Mouse (Mus musculus) liver, embryonic 16.5 days (tissue): ENCODE measurements at regions not wholly inside any gene's neighbourhood (a gene's known extent, or its start where the extent isn't known, plus 50 kb on each side); places are given as distances from the start of the nearest gene placed in this dataset.
A peak's percentile ranks its signal among the peaks of the same experiment; 100 is the strongest.

Source experiments
- ATAC-seq: fragments of 200-750 bp; cut with Nextera tagmentation; 2 replicates; pipeline ENCODE4 v1.8.0; 2017; ENCODE audit warnings: low read depth, mild to moderate bottlenecking, moderate number of reproducible peaks, moderate library complexity
- H3K27ac ChIP-seq: fragments of 300-500 bp; sonication (generic); 2 replicates; pipeline ENCODE4 v1.5.1; 2014; ENCODE audit warnings: mild to moderate bottlenecking, low read length
- H3K27me3 ChIP-seq: fragments of 300-500 bp; sonication (generic); 2 replicates; pipeline ENCODE4 v1.6.1; 2014; ENCODE audit warnings: low read depth, low read length, mixed read lengths; ENCODE audit not compliant: control insufficient read depth, insufficient read depth
- H3K36me3 ChIP-seq: fragments of 300-500 bp; sonication (generic); 2 replicates; pipeline ENCODE4 v1.6.1; 2014; ENCODE audit warnings: mild to moderate bottlenecking; ENCODE audit not compliant: control insufficient read depth, insufficient read depth
- H3K4me1 ChIP-seq: fragments of 300-500 bp; sonication (generic); 2 replicates; pipeline ENCODE4 v1.6.1; 2014; ENCODE audit warnings: low read depth, low read length, mixed read lengths; ENCODE audit not compliant: control insufficient read depth
- H3K4me2 ChIP-seq: fragments of 300-500 bp; sonication (generic); 2 replicates; pipeline ENCODE4 v1.6.1; 2014; ENCODE audit warnings: low read depth, low read length, mixed read lengths
- H3K4me3 ChIP-seq: fragments of 300-500 bp; sonication (generic); 2 replicates; pipeline ENCODE4 v1.5.1; 2014; ENCODE audit warnings: low read depth, mild to moderate bottlenecking, low read length
- H3K9ac ChIP-seq: fragments of 300-500 bp; sonication (generic); 2 replicates; pipeline ENCODE4 v1.6.1; 2014; ENCODE audit warnings: low read depth, low read length
- H3K9me3 ChIP-seq: fragments of 300-500 bp; sonication (generic); replicated peaks from 2 replicates; pipeline ENCODE4 v1.6.1; 2016; ENCODE audit warnings: low read length; ENCODE audit not compliant: control insufficient read depth
- WGBS: fragments of 180-500 bp; shearing (Covaris S2); extraction: QIAGEN DNeasy Blood & Tissue Kit; methylation state at CpG from one replicate; pipeline ENCODE4 v1.1.7; 2014; ENCODE audit not compliant: insufficient replicate concordance; 5-methylcytosine and 5-hydroxymethylcytosine counted together

DNA sequence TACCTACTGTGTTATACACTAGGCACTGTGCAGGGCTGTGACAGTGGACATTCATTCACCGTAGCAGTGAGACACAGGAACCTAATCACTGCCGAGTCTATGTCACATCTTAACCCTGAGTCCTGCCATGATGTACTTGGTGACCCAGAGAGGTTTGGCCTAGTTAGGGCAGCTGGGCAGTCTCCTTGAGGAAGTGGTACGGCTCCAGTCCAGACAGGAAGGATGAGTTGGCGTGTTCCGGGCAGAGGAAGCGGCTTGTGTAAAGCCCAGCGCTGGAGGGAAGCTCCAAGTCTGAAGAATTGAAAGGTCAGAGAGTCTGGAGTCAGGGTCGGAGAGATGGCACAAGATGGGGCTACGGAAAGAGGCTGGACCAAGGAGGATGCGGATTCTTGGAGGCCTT lies 99.4 kb upstream of the Smim15 start:
- Histone ChIP-seq H3K4me1 (no peaks in the 10 kb centered on the region), H3K9me3 (no peaks in the 10 kb centered on the region), H3K27me3 (no peaks in the 10 kb centered on the region), H3K4me2 (no peak overlapping the region), H3K36me3 (no peaks in the 10 kb centered on the region), H3K9ac (no peak overlapping the region), H3K27ac (no peak overlapping the region), H3K4me3 (no peak overlapping the region)
- 35% methylated on average over 10 of the region's 10 CpGs for WGBS
- peak; percentile 45; the same call in 1 of the 2 replicates for ATAC-seq

DNA sequence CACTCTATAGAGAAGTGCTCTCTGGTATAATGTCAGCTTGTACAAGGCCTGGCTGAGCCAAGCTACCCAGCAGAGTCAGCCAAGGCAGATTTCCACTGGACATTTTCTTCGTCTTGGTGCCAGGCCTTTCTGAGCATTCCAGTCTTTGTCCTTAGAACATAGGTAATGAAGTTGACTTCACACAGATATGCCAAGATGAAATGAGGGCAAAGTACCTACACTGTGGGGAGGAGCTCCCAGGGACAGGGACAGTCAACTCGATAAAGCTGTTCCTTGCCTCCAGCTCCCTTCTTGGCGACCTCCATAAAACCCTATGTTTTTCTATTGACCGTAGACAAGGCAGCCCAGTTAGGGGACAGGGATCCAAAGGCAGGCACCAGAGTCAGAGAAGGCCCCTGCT lies 101.3 kb upstream of the Smim15 start:
- no peak overlapping the region for H3K9ac ChIP-seq
- WGBS = 75% methylated on average over 4 of the region's 4 CpGs
- no peak overlapping the region for H3K4me3 ChIP-seq
- H3K27ac ChIP-seq = no peak overlapping the region
- no peaks in the 10 kb centered on the region for H3K9me3 ChIP-seq
- H3K27me3 ChIP-seq = no peaks in the 10 kb centered on the region
- H3K4me2 ChIP-seq = no peak overlapping the region
- H3K4me1 ChIP-seq = no peaks in the 10 kb centered on the region
- no peak for ATAC-seq
- H3K36me3 ChIP-seq = no peaks in the 10 kb centered on the region

DNA sequence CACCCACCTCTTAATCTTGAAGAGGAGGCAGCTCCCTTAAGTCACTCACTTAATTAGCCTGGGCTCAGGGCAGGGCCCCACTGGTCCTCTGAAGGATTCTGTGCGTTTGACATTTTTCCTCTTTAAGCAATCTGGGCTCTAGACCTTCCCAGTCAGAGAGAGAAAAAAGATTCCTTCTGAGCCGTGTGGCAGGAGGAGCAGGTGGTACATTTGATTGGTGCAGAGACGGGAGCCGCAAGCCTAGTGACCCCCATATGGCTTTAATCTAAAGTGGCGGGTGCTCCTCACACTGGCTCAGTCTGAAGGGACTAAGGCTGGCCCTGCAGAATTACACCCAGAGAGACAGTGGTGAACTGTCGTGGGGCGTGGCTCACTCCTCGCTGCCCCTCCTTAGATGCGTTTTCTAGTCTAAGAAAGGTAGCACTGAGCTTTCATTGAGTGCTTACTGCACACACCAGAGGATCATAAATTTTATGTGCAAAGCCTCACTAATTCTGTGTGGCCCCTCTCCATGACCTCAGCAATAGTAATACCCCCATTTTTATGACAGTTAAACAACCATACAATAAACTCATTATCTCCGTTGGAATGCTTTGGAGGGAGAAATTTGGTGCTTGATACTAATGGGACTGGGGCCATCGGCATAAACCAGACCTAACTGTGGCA lies 101.8 kb upstream of the Smim15 start:
- no peak for ATAC-seq
- no peaks in the 10 kb centered on the region for H3K4me1 ChIP-seq
- H3K4me2 ChIP-seq = no peak overlapping the region
- no peak overlapping the region for H3K4me3 ChIP-seq
- 69% methylated on average over 11 of the region's 11 CpGs for WGBS
- no peak overlapping the region for H3K27ac ChIP-seq
- H3K36me3 ChIP-seq = no peaks in the 10 kb centered on the region
- H3K9ac ChIP-seq = no peak overlapping the region
- H3K27me3 ChIP-seq = no peaks in the 10 kb centered on the region
- H3K9me3 ChIP-seq = no peaks in the 10 kb centered on the region

DNA sequence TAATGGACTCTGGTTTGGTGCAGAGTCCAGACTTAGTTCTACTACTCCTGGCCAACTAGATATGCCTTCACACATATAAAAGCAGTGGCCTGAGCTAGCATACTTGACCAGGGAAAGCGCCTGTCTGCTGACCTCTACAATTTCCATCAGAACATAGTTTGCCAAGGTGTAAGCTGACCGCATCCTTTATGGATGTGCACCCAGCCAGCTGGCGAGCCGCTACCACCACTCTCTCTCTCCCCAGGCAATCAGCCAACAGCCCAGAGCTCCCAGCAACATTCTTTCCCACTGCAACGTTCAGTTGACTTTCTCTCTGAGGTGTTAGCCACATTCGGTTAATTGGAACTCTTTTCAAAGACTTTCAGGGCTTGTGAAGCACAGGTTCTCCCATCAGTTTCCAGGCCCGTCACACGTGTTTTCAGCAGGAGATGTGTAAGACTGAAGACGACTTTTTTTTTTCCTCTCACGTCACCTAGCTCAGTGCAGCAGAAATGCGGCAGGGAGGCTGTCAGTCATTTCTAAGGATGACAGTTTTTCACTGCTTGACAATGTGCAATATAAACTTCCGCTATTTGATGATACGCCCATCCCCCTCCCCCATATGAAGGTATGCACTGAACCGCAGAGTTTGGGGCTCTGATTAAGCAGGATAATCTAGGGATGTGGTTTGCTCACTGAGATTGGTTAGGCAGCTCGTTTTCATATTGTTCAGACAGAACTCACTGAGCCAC lies 104.2 kb upstream of the Smim15 start:
- no peaks in the 10 kb centered on the region for H3K27me3 ChIP-seq
- no peak overlapping the region for H3K27ac ChIP-seq
- no peak for ATAC-seq
- no peaks in the 10 kb centered on the region for H3K4me1 ChIP-seq
- no peaks in the 10 kb centered on the region for H3K36me3 ChIP-seq
- no peak overlapping the region for H3K4me2 ChIP-seq
- WGBS = 54% methylated on average over 15 of the region's 15 CpGs
- H3K9ac ChIP-seq = no peak overlapping the region
- H3K4me3 ChIP-seq = no peak overlapping the region
- no peaks in the 10 kb centered on the region for H3K9me3 ChIP-seq

DNA sequence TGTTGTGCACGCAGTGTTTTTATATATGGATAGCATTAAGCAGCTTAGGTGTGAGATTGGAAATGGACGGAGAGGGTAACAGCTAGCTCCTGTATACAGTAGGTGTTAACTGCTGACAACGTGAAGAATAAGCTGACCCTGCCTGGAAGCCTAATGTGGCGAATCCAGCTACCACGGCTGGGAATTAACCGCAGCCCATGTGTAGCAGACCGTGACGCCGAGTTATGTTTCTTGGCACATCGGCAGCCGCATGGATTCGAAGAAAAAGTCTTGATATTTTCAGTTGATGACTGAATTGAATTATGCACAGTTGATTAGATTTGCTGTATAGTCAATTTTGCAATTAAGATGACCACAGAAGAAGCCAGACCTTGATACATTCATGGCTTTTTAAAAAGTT lies 108.6 kb upstream of the Smim15 start:
- Histone ChIP-seq H3K9me3 (no peaks in the 10 kb centered on the region), H3K4me1 (no peaks in the 10 kb centered on the region), H3K27me3 (no peaks in the 10 kb centered on the region), H3K36me3 (no peaks in the 10 kb centered on the region), H3K4me3 (no peak overlapping the region), H3K27ac (no peak overlapping the region), H3K9ac (no peak overlapping the region), H3K4me2 (no peak overlapping the region)
- WGBS = 80% methylated on average over 12 of the region's 12 CpGs
- no peak for ATAC-seq

DNA sequence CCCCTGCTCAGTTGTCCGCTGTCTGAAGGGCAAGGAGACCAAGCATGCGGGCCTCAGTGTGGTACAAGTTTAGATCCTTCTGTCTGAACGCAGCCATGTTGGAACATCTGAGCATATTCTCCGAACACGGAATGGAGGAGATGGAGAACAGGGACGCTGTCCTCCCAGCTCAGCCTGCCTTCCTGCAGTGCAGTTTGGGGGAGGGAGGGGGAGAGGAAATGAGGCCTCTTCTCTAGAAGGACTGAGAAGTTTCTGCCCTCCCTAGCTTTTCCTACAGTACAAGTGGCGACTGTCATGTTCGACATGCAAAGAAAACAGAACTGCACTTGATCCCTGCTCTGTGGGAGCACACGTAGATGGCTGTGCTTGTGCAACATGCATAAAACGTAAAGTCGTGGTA lies 109.6 kb upstream of the Smim15 start:
- H3K27ac ChIP-seq = no peak overlapping the region
- ATAC-seq = peak; percentile 27; the same call in 1 of the 2 replicates
- 24% methylated on average over 11 of the region's 11 CpGs for WGBS

DNA sequence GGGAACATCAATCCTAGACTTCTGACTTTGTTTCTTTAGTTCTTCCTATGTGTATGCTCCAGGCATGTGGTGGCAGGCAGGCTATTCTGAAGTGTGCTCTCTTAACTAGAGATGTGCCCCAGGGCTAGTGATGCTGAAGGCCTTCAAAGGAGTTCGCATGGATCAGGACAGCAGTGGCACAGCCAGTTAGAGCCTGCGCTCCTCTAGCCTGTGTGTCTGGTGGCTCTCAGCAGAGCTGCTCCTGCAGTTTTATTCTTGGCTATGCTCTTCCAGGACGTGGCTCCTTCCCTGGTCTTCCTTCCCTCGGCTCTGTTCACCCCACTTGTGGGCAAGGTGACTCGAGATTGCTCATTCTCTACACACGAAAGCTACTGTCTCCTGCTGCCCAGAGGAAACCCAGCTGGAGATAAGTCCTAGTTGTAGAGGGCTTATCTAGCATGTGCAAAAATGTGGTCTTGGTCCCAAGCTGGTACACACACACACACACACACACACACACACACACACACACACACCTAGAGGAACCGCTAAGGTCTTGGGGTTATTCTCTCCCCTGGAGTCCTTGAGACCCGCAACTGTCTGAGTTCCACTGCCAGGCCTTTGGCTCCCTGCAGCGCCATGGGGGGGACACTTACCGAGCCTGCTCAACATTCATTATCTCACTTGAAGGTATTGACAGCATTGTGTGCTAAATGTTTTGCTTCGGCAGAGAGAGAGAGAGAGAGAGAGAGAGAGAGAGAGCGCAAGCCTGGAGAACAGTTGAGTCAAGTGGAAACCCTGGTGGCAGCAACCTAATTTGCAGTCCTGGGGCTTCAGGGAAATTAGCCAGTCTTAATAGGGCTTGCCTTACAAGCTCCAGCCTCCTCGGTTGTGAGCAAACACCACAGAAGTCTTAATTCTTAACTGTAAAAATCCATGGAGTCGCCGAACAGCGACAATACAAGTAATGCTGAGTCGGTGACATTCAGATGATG lies 110.4 kb upstream of the Smim15 start:
- Histone ChIP-seq H3K4me2 (0 out of 2 replicates have a peak overlapping the region, but pooled peaks have one; percentile 11), H3K27me3 (no peaks in the 10 kb centered on the region)

More for the DNA sequence above, 109.6 kb upstream of the Smim15 start:
- H3K9me3 ChIP-seq = no peaks in the 10 kb centered on the region
- H3K36me3 ChIP-seq = no peaks in the 10 kb centered on the region
- H3K4me2 ChIP-seq = 0 out of 2 replicates have a peak overlapping the region, but pooled peaks have one; percentile 11
- no peak overlapping the region for H3K9ac ChIP-seq
- H3K4me3 ChIP-seq = no peak overlapping the region
- no peaks in the 10 kb centered on the region for H3K4me1 ChIP-seq
- H3K27me3 ChIP-seq = no peaks in the 10 kb centered on the region

DNA sequence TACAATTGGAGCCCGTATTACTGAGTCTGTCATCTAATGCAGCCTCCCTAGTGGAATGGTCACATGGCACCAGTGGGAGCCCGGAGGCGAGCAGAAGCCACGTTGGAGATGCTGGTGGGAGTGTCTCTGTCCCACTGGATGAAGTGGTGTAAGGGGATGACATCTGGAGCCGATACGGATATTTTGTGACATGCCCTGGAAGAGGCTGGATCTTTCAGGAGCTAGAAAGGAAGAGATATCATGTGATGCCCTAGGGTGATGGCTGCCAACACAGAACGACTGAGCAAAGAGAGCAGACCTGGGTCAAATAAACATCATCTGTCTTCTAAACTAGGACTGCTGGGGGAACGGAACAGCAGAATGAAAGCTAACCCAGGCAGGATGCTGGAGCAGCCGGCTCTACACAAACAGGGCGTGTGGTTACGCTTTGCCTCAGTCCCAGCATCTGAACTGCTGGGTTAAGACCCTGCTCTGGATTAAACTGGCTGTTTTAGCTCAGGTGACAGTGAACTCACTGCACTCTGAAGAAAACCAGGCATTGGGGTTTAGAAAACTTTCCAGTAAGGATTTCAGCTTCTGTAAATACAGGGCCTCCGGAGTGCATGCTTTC lies 111.7 kb upstream of the Smim15 start:
- Histone ChIP-seq H3K27ac (no peak overlapping the region), H3K27me3 (no peaks in the 10 kb centered on the region), H3K4me1 (no peaks in the 10 kb centered on the region), H3K4me3 (no peak overlapping the region), H3K9me3 (no peaks in the 10 kb centered on the region), H3K36me3 (no peaks in the 10 kb centered on the region), H3K9ac (no peak overlapping the region), H3K4me2 (no peak overlapping the region)
- WGBS = 67% methylated on average over 12 of the region's 12 CpGs
- ATAC-seq = no peak

More for the DNA sequence above, 110.4 kb upstream of the Smim15 start:
- Histone ChIP-seq H3K27ac (no peak overlapping the region), H3K4me1 (no peaks in the 10 kb centered on the region), H3K9me3 (no peaks in the 10 kb centered on the region), H3K4me3 (no peak overlapping the region), H3K9ac (no peak overlapping the region), H3K36me3 (no peaks in the 10 kb centered on the region)
- no peak for ATAC-seq
- 30% methylated on average over 17 of the region's 17 CpGs for WGBS
